Mouse (Mus musculus) erythroblast, embryonic 14.5 days (primary cell): ENCODE data around the gene Zfp386.

Experiments used
- GATA1 ChIP-seq: IDR thresholded peaks from 2 replicates; pipeline ENCODE4 v1.6.1; 2012; ENCODE audit warnings: low read length, inconsistent platforms, mixed read lengths
- TAL1 ChIP-seq: IDR thresholded peaks from 3 replicates; pipeline ENCODE4 v1.6.1; 2012; ENCODE audit warnings: low read length, inconsistent platforms, mixed read lengths

DNA sequence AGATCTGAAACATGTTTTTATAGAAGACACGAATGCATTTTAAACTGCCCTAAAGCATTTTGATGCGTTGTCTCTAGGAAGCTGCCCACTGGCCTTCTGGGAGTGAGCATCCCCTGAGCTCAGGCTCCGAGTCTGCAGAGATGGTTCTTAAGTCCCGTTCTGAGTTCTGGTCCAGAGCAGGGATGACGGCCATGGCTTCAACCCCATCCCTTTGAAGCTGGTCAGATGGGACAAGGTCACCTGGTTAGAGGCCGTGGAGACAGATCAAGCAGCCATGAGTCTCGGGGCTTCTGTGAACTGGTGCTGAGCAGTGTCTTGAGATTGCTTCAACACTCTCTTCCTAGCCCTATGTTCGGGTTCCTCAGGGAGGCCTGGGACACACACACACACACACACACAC lies 49.6 kb downstream of the Zfp386 start:
- TF ChIP-seq TAL1 (no peak), GATA1 (no peak)
